Mouse (Mus musculus) brain, embryonic 14.5 days (tissue): Measurements from ENCODE around the gene Ndfip2. TPM values are rescaled to one million over a fixed set of nuclear protein-coding genes. Genes with fewer than 3 reads are reported as not detected.
A peak's percentile ranks its signal among the peaks of the same experiment; 100 is the strongest.

Experiments
- DNase-seq: peaks from one replicate; pipeline ENCODE4 v3.0.0-alpha.2; 2011; ENCODE audit warnings: low read depth
- CTCF ChIP-seq: fragments of 200-500 bp; IDR thresholded peaks from 2 replicates; pipeline ENCODE4 v1.5.1; 2012; ENCODE audit warnings: inconsistent platforms, mild to moderate bottlenecking, moderate library complexity, borderline replicate concordance; ENCODE audit not compliant: insufficient read depth, insufficient read length; ENCODE audit errors: extremely low read depth
- POLR2A ChIP-seq: fragments of 200-500 bp; IDR thresholded peaks from 2 replicates; pipeline ENCODE4 v1.6.1; 2012; ENCODE audit warnings: mild to moderate bottlenecking, inconsistent platforms, borderline replicate concordance; ENCODE audit not compliant: poor library complexity, insufficient read depth, insufficient read length, severe bottlenecking; ENCODE audit errors: extremely low read depth
- polyA plus RNA-seq: library from polyadenylated mRNA; depleted of rRNA; stranded (reverse); fragments of >200 nt; gene quantifications from 2 replicates; pipeline ENCODE4 v1.2.3, GENCODE M21; 2012; rRNA removed

Gene Ndfip2
- polyA plus RNA-seq: 81.2 and 90.7 TPM in 2 replicates

DNA sequence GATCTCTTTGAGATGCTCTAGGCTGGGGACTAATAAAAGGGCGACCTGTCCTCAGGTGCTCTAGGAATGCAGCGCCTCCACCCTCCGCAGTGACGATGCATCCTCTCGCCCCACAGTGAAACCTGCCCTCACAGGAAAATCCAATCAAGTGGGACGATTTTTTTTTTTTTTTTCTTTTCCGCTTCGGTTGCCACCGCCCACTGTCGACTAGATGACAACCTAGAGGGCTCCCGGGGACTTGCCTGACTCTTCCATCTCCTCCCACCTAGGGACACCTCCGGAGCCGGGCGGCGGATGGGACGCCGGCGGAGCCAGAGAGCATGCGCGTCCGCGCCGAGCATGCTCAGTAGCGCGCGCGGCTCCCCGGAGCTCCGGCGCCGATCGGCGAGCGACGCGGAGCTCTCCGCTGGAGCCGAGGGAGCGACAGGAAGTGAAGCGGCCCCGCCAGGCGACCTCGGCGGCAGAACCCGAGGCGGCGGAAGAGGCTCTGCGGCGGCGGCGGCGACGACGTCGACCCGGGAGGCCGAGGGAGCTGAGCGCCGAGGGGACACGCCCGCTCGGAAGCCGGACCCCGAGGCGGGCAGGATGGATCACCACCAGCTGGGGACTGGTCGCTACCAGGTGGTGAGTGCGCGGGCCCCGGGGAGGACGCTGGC is at the start of gene Ndfip2:
Gene Ndfip2 (plus strand): TSS at position 195 of the 656 bp plus-strand sequence.
- TF ChIP-seq CTCF: no peak
- TF ChIP-seq POLR2A: peak; percentile 85
- peak; percentile 96 for DNase-seq

DNA sequence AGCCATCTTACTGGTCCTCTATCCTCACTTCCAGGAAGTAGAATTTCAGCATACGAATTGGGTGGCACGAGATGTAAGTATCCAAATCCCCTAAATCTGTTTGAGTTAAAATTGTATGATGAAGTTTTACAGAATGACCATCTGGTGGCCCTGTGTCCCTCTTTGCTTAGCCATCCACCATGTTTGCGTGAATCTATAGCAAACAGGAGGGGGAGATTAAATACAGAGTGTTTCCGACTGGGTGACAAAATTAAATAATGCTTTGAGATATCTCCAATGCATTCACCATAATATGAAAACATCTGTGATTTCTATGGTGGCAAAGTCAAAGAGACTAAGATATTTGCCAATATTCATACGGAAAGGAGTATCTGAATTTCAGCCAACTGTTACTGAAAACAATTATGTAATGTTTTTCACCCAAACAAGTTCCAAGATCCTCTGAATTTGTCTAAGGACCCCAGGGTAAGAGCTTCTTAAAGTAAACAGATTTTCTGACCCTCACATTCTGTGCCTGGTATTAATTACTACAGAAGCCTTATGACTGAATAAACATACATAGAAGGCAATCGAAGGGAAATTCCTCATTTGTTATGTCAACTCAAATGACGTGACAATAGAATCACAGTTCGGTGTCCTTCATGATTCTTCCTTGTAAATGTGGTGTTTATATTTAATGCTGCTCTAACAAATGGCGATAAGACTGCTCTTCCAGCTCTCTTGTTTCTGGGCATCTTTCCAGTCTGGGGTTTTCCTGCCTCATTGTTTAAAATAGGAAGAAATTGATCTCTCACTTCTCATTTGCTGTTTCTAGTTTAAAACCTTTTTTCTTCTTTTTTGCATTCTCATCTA is 38.6 kb upstream of the Ndfip2 start:
- DNase-seq: peak; percentile 61
- TF ChIP-seq CTCF: no peak
- no peak for TF ChIP-seq POLR2A

GRCm38 (mm10) chr14:105222240-105222639 is 36.1 kb upstream of the Ndfip2 start:
- no peak for DNase-seq
- TF ChIP-seq CTCF (no peak), POLR2A (no peak)

GRCm38 (mm10) chr14:105225790-105226189 is 32.6 kb upstream of the Ndfip2 start:
- no peak for DNase-seq
- TF ChIP-seq POLR2A (no peak), CTCF (no peak)

GRCm38 (mm10) chr14:105232421-105232820 is 26.0 kb upstream of the Ndfip2 start:
- DNase-seq: peak; percentile 46
- TF ChIP-seq POLR2A (no peak), CTCF (peak; percentile 39; the same call in 1 of the 2 replicates)

DNA sequence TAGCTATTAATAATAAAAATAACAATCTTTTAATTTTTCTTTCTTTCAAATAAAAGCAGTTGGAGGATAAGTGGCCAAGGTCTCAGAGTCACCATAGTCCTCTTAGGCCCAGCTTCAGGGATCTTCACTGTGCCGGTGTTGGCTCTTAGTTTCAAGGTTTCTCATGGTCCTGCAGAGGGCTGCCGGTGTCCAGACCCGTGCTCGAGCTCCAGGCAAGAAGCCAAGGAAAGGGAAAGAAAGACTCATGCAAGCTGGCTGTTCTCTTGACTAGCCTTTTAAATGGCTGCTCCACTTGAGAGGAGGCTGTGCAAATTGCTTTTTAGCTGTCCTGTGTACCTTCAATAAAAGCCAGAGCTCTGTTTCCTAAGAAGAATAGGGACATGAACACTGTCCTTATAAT is 21.8 kb upstream of the Ndfip2 start:
- TF ChIP-seq POLR2A (no peak), CTCF (no peak)
- peak; percentile 12 for DNase-seq

- no peak for DNase-seq
- TF ChIP-seq POLR2A (no peak), CTCF (no peak)
Measured at GRCm38 (mm10) chr14:105237736-105238135, 20.6 kb upstream of the Ndfip2 start.

DNA sequence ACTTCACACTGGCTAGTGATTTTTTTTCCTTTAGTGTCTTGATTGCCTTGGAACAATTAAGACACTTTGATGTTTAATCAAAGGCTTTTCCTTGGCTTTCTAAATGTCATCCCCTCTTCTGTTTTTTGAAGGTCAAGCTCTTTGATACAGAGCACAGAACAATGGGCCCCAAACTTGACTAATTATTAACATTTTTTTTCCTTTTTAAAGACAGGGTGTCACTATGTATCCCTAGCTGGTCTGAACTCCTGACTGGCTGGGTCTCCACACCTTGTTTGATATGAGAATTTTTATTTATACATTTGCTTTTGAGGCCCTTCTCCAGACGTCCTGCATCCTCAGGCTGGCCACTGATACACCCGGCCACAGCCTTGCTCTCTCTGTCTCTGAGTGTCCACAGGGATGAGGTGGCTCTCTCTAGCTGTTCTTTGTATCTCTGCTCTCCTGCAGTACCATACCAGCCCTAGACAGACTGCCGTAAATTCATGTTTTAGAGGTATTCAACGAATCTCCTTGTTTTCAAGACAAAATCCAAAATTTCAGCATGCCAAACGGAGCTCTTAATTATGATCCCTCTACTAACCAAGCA is 19.8 kb upstream of the Ndfip2 start:
- TF ChIP-seq POLR2A (no peak), CTCF (no peak)
- no peak for DNase-seq

DNA sequence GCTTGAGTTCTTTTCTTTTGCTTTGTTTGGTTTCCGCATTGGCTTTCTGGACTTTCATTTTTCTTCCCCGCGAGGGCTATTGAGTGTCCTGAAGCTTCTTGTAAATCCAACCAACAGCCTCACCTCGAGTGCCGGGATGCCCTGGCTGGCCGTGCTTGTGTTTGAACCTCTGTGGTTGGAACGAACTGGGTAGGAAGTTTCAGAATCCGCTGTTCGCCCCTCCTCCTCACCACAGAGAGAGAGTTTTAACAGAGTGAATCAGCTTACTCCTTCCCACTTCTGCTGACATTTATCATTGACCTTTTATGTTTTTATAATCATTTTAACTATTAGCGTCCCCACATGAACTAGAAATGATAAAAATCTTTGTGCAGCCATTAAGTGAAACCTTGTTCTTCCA is 18.3 kb upstream of the Ndfip2 start:
- no peak for DNase-seq
- TF ChIP-seq POLR2A: no peak

DNA sequence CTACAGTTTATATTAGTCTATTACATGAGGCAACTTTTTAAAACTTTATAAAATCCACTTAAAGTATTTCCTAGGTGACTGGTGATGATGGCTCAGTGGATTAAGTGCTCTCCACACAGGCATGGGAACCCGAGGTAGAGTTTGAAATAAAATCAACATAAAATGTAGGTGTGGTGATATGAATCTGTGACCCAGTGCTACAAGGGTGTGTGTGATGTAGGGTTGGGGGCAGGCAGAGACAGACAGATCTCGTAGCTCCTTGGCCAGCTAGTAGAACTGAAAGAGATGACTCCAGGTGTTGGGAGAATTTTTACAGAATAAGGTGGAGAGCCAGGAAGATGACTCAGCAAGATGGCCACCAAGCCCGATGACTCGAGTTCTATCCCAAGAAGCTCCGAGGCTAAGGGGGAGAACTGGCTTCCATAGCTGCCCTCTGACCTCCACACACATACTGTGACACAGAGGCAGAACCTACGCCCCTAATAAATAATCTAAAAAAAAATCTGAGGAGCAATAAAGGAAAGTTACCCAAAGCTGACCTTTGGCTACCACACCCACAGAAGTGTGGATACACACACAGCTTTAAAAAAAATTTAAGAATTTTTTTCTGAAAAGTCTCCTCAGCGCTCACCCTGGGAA is 14.4 kb upstream of the Ndfip2 start:
- no peak for DNase-seq
- TF ChIP-seq POLR2A: no peak
- TF ChIP-seq CTCF: no peak

GRCm38 (mm10) chr14:105251038-105251437 is 7.3 kb upstream of the Ndfip2 start:
- TF ChIP-seq CTCF: no peak
- TF ChIP-seq POLR2A: no peak

DNA sequence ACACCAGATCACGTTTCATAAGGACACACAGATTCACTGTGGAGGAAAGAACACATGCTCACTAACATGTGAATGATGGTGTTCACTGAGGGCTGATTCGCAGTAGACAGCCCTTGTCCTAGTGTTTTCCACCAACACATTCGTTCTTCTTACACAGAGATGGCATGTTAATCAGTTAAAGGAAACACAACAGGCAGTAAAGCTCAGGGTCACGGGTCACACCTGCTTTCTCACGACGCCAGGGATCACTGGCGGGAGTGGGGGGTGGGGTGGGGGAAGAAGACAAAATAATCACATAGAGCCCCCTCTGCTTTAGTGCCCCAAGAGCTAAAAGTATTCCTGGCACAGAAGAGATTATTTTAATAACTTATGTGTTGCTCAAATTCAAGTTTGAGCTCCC is 5.1 kb upstream of the Ndfip2 start:
- no peak for DNase-seq

More at GRCm38 (mm10) chr14:105251038-105251437, 7.3 kb upstream of the Ndfip2 start:
- DNase-seq: no peak

More for the DNA sequence above, 5.1 kb upstream of the Ndfip2 start:
- TF ChIP-seq CTCF (no peak), POLR2A (no peak)
